Mouse (Mus musculus) megakaryocyte-erythroid progenitor cell, adult 5-6 weeks (primary cell): Measurements from ENCODE around the gene Plod3. TPM values are rescaled to one million over a fixed set of nuclear protein-coding genes. Genes with fewer than 3 reads are reported as not detected.

Experiments used
- ATAC-seq: replicated peaks from 2 replicates; pipeline ENCODE4 v1.8.0; 2016; ENCODE audit warnings: mild to moderate bottlenecking, inconsistent platforms; ENCODE audit not compliant: severe bottlenecking, poor library complexity, low FRiP score, low TSS enrichment
- total RNA-seq, 2 experiments: library from RNA; stranded (forward) in 1 of 2; stranded (reverse) in 1 of 2; fragments of 200-1000, 215-1000 nt in 1 of 2; fragments of >200 nt in 1 of 2; fragmentation: Nextera tagmentation in 1 of 2; gene quantifications; 2 replicates each; pipeline ENCODE4 v1.2.3; 2014 to 2017

The Plod3 gene
- total RNA-seq, 2 experiments from 2014 or later = 19.0 to 19.8 TPM

- ATAC-seq = no peak
These were observed 13.8 kb downstream of the Plod3 start for GRCm38 (mm10) chr5:137000612-137001011.

- ATAC-seq = no peak
These were observed 20.5 kb downstream of the Plod3 start for GRCm38 (mm10) chr5:137007276-137007675.

GRCm38 (mm10) chr5:137009988-137010387 lies 23.2 kb downstream of the Plod3 start:
- ATAC-seq = peak; percentile 64; the same call in 1 of the 2 replicates

- no peak for ATAC-seq
These were observed 25.7 kb downstream of the Plod3 start for GRCm38 (mm10) chr5:137012401-137012950.

- no peak for ATAC-seq
These were observed 29.1 kb downstream of the Plod3 start for GRCm38 (mm10) chr5:137015913-137016312.

- no peak for ATAC-seq
These were observed 37.5 kb downstream of the Plod3 start for GRCm38 (mm10) chr5:137024318-137024717.

GRCm38 (mm10) chr5:137025132-137025531 lies 38.3 kb downstream of the Plod3 start:
- ATAC-seq = peak; percentile 61

GRCm38 (mm10) chr5:137026092-137026491 lies 39.3 kb downstream of the Plod3 start, which contains the start of gene Vgf:
Gene Vgf, plus strand, starts transcription at chr5:137026392.
- ATAC-seq = no peak

GRCm38 (mm10) chr5:137028561-137029272 lies 41.9 kb downstream of the Plod3 start:
- ATAC-seq = no peak

GRCm38 (mm10) chr5:137029273-137029585 lies 42.4 kb downstream of the Plod3 start:
- ATAC-seq = no peak

- ATAC-seq = peak; percentile 75
These were observed 43.0 kb downstream of the Plod3 start for GRCm38 (mm10) chr5:137029643-137030415.

- no peak for ATAC-seq
These were observed 43.6 kb downstream of the Plod3 start for GRCm38 (mm10) chr5:137030416-137030810.

- no peak for ATAC-seq
These were observed 44.5 kb downstream of the Plod3 start for GRCm38 (mm10) chr5:137031076-137032032.

- ATAC-seq = no peak
These were observed 45.2 kb downstream of the Plod3 start for GRCm38 (mm10) chr5:137032033-137032421.

- ATAC-seq = peak; percentile 68
These were observed 45.8 kb downstream of the Plod3 start for GRCm38 (mm10) chr5:137032641-137033074.

- ATAC-seq = no peak
These were observed 49.4 kb downstream of the Plod3 start for GRCm38 (mm10) chr5:137036211-137036610.

- no peak for ATAC-seq
These were observed 52.6 kb downstream of the Plod3 start for GRCm38 (mm10) chr5:137039453-137039852.

GRCm38 (mm10) chr5:137041442-137041841 lies 54.6 kb downstream of the Plod3 start:
- no peak for ATAC-seq

- no peak for ATAC-seq
These were observed 57.2 kb downstream of the Plod3 start for GRCm38 (mm10) chr5:137043997-137044396.
